Mouse (Mus musculus) liver, embryonic 14.5 days (tissue): ENCODE data around the gene Hyal2. TPM values are rescaled to one million over a fixed set of nuclear protein-coding genes. Genes with fewer than 3 reads are reported as not detected.

Experiments
- ATAC-seq: fragments of 200-750 bp; cut with Nextera tagmentation; 2 replicates; pipeline ENCODE4 v1.8.0; 2017; ENCODE audit warnings: moderate number of reproducible peaks, mild to moderate bottlenecking, moderate library complexity; ENCODE audit not compliant: insufficient read depth
- DNase-seq, 3 experiments: peaks; one replicate each; pipeline ENCODE4 v3.0.0-alpha.2; 2012 to 2013; ENCODE audit warnings: low read depth in 3 of 3, low spot score in 3 of 3
- H3K27ac ChIP-seq: fragments of 300-500 bp; sonication (generic); 2 replicates; pipeline ENCODE4 v1.5.1; 2014; ENCODE audit warnings: moderate library complexity, mild to moderate bottlenecking, control low read depth, inconsistent platforms
- H3K27me3 ChIP-seq: fragments of 300-500 bp; sonication (generic); 2 replicates; pipeline ENCODE4 v1.6.1; 2014; ENCODE audit warnings: mild to moderate bottlenecking, low read length, moderate library complexity; ENCODE audit not compliant: control insufficient read depth, insufficient read depth
- H3K36me3 ChIP-seq: fragments of 300-500 bp; sonication (generic); replicated peaks from 2 replicates; pipeline ENCODE4 v1.6.1; 2014; ENCODE audit warnings: low read depth; ENCODE audit not compliant: control insufficient read depth, insufficient read depth
- H3K4me1 ChIP-seq, 2 experiments: fragments of 200-500 bp in 1 of 2; fragments of 300-500 bp in 1 of 2; sonication (generic) in 1 of 2; replicated peaks; 2 replicates each; pipeline ENCODE4 v1.6.1; 2012 to 2014; ENCODE audit warnings: antibody characterized with exemption in 1 of 2, inconsistent platforms in 1 of 2, low read length in 1 of 2; ENCODE audit not compliant: control insufficient read depth in 2 of 2, insufficient read depth in 2 of 2
- H3K4me2 ChIP-seq: fragments of 300-500 bp; sonication (generic); 2 replicates; pipeline ENCODE4 v1.6.1; 2014; ENCODE audit warnings: low read depth, mild to moderate bottlenecking, control low read depth, moderate library complexity
- H3K4me3 ChIP-seq, 2 experiments: fragments of 200-500 bp in 1 of 2; fragments of 300-500 bp in 1 of 2; sonication (generic) in 1 of 2; 2 replicates each; pipeline ENCODE4 v1.5.1; 2012 to 2014; ENCODE audit warnings: low read depth in 2 of 2, low read length in 2 of 2, mild to moderate bottlenecking in 2 of 2, control low read depth in 1 of 2, inconsistent platforms in 1 of 2, moderate library complexity in 1 of 2; ENCODE audit not compliant: insufficient read depth in 1 of 2
- H3K9ac ChIP-seq: fragments of 300-500 bp; sonication (generic); replicated peaks from 2 replicates; pipeline ENCODE4 v1.6.1; 2014; ENCODE audit warnings: mild to moderate bottlenecking, control low read depth, moderate library complexity
- H3K9me3 ChIP-seq: fragments of 300-500 bp; sonication (generic); 2 replicates; pipeline ENCODE4 v1.6.1; 2016; ENCODE audit warnings: low read length, mixed read lengths; ENCODE audit not compliant: control insufficient read depth
- CTCF ChIP-seq: IDR thresholded peaks from 2 replicates; pipeline ENCODE4 v1.5.1; 2016; ENCODE audit warnings: antibody characterized with exemption, low read depth, control low read depth
- EP300 ChIP-seq: IDR thresholded peaks from 2 replicates; pipeline ENCODE4 v1.6.1; 2016; ENCODE audit warnings: antibody characterized with exemption, low read depth
- WGBS: fragments of 180-500 bp; shearing (Covaris S2); extraction: QIAGEN DNeasy Blood & Tissue Kit; methylation state at CpG from one replicate; pipeline ENCODE4 v1.1.7; 2014; ENCODE audit not compliant: insufficient replicate concordance; 5-methylcytosine and 5-hydroxymethylcytosine counted together
- polyA plus RNA-seq, 2 experiments: library from polyadenylated mRNA; depleted of rRNA in 1 of 2; stranded (reverse) in 1 of 2; unstranded in 1 of 2; fragments of >200 nt; fragmentation: Nextera tagmentation in 1 of 2; extraction: Ambion mirVana in 1 of 2; gene quantifications; 2 replicates each; pipeline versions ENCODE4 v1.2.1 to v1.2.3; 2012 to 2014

Gene Hyal2
- polyA plus RNA-seq, 2 experiments: 19.9 to 47.0 TPM

DNA sequence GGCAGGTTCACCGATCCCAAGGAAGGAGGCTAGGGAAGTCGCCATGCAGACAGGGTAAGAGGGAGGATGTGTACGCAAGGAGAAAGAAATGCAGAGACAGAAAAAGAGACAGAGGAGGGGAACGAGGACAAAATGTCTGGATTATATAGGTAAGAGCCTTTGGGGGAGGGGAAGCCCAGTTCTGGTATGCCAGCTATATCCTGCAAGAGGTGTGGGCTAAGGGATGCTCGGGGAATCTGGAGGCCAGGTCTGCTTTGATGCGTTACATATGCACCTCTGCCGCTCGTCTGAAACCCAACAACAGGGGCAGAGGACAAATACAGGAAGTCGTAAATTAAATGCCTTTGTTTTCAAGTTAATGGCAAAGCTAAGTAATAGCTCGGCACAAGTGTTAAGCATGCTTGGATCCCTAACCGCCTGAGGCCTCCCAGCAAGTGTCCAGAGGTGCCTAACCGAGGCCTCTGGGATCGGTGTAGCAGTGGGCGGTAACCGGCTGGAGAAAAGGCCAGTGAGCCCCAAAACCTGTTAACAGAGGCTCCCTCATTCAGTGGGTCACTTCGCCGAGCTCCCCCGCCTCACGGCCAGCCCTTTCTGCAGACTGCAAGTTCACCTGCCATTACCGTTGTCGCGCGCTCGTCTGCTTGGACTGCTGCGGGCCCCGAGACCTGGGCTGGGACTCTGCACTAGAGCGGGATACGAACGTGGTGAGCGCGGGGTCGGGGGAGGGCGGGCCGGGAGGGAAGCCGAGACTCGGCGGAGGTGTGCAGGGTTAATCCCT, 14.0 kb upstream of the Hyal2 start:
- no peaks in the 10 kb centered on the region for H3K9me3 ChIP-seq
- ATAC-seq (peak; percentile 49), DNase-seq (no peak)
- peaks cover 35 to 42% of the 10 kb centered on the region in 2 experiments for H3K4me1 ChIP-seq
- peak overlapping the region; percentile 90 for H3K4me2 ChIP-seq
- peak overlapping the region; percentile 27 for H3K27ac ChIP-seq
- peak overlapping the region; percentile 57 to 83 for H3K4me3 ChIP-seq
- H3K36me3 ChIP-seq: peaks cover 21% of the 10 kb centered on the region
- peak overlapping the region; percentile 75 for H3K9ac ChIP-seq
- TF ChIP-seq CTCF (no peak), EP300 (no peak)
- 5% methylated on average over 37 of the region's 37 CpGs for WGBS
- H3K27me3 ChIP-seq: peaks cover 3% of the 10 kb centered on the region; the same call in 1 of the 2 replicates

DNA sequence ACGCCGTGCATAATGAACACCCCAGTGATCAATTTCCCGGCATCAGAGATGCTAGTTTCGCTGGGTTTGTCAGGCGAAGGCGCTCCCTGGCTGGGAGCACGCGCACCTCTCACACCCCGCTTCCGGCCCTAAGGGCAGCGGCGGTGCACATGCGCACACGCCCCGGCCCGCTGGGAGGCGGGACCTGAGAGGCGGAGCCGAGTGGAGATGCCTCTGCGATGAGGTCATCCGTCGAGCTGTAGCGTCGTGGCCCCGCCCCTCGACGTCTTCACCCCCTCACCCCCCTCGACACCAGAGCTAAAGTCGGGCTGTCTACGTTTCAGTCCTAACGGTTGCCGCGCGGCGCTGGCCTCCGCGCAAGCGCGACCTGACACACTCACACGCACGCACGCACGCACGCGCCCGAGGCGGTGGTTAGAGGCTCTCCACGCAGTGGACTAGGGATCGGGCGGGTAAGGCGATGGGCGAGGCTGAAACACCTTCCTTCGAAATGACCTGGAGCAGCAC, 13.4 kb upstream of the Hyal2 start:
- Histone ChIP-seq H3K36me3 (peaks cover 27% of the 10 kb centered on the region), H3K4me1 (peaks cover 35 to 42% of the 10 kb centered on the region in 2 experiments), H3K9me3 (no peaks in the 10 kb centered on the region), H3K27ac (peak overlapping the region; percentile 79), H3K4me3 (peak overlapping the region; percentile 74 to 83), H3K27me3 (peaks cover 3% of the 10 kb centered on the region; the same call in 1 of the 2 replicates), H3K4me2 (peak overlapping the region; percentile 90), H3K9ac (peak overlapping the region; percentile 87)
- ATAC-seq (peak; percentile 89), DNase-seq (peak; percentile 93 to 96 (median 95))
- TF ChIP-seq CTCF (no peak; the same call in 1 of the 2 replicates), EP300 (no peak)
- WGBS: under 1% methylated on average over 53 of the region's 53 CpGs

DNA sequence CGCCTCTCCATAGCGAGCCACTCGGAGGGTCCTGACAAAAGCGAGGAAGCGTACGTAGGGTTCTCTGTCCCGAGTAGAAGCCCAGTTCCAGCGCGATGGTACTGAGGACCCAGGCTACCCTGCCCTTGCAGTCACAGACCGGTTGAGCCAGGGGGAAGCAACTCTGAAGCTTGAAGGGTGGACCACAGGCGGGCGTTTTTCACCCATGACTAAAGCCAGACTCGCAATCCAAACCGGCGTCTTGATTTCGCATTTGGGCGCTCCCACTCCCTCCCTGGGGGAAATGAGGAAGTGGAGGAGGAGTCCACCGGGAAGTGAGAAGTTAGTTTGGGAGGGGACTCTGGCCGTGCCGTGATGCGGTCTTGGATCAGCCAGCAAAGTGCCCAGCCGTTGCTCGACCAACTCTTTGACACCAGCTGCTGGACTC, 12.7 kb upstream of the Hyal2 start:
- peak overlapping the region; percentile 87 for H3K9ac ChIP-seq
- H3K4me3 ChIP-seq: peak overlapping the region; percentile 74 to 83
- H3K27ac ChIP-seq: peak overlapping the region; percentile 79
- peaks cover 35 to 42% of the 10 kb centered on the region in 2 experiments for H3K4me1 ChIP-seq
- 0% methylated on average over 23 of the region's 23 CpGs for WGBS
- DNase-seq (no peak), ATAC-seq (peak; percentile 10)
- peak overlapping the region; percentile 90 for H3K4me2 ChIP-seq
- no peaks in the 10 kb centered on the region for H3K9me3 ChIP-seq
- peaks cover 3% of the 10 kb centered on the region; the same call in 1 of the 2 replicates for H3K27me3 ChIP-seq
- H3K36me3 ChIP-seq: peaks cover 34% of the 10 kb centered on the region
- no peak for TF ChIP-seq EP300
- TF ChIP-seq CTCF: no peak

DNA sequence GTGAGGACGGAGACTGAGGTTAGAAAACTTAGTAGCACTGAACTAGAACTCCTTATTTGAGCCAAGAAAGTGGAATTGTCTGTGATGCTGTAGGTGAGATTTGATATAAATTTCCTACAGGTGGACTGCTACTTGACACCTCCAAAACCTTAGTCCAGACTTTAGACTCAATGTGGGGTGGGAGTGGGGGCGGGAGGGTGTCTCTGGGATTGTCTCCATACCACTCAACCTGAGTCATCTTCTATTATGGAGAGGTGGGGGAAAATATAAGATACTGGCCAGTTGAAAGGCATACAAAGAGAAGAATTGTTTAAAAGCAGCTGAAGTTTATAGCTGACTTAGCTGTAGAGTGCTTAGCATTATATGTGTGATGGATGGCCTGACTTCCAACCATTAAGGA, 12.0 kb upstream of the Hyal2 start:
- H3K4me2 ChIP-seq: peak overlapping the region; percentile 90
- no peak for DNase-seq
- no peak for ATAC-seq
- H3K9me3 ChIP-seq: no peaks in the 10 kb centered on the region
- peaks cover 39% of the 10 kb centered on the region for H3K36me3 ChIP-seq
- H3K27me3 ChIP-seq: peaks cover 1% of the 10 kb centered on the region; the same call in 1 of the 2 replicates
- H3K9ac ChIP-seq: peak overlapping the region; percentile 87
- H3K27ac ChIP-seq: peak overlapping the region; percentile 79
- 26% methylated on average over 2 of the region's 2 CpGs for WGBS
- peak overlapping the region; percentile 74 to 83 for H3K4me3 ChIP-seq
- TF ChIP-seq EP300: no peak
- TF ChIP-seq CTCF: no peak
- H3K4me1 ChIP-seq: peaks cover 35 to 41% of the 10 kb centered on the region in 2 experiments

GRCm38 (mm10) chr9:107556346-107556745, 11.4 kb upstream of the Hyal2 start:
- DNase-seq: no peak
- Histone ChIP-seq H3K9me3 (no peaks in the 10 kb centered on the region), H3K36me3 (peaks cover 46% of the 10 kb centered on the region)

More at GRCm38 (mm10) chr9:107556346-107556745, 11.4 kb upstream of the Hyal2 start:
- Histone ChIP-seq H3K27me3 (no peaks in the 10 kb centered on the region; the same call in 1 of the 2 replicates), H3K4me1 (peaks cover 31 to 36% of the 10 kb centered on the region in 2 experiments), H3K27ac (peak overlapping the region; percentile 37; the same call in 1 of the 2 replicates), H3K4me2 (peak overlapping the region; percentile 90), H3K4me3 (peak overlapping the region in 1 of 2 experiments; percentile 83; a peak in 3 of 4 replicates), H3K9ac (peak overlapping the region; percentile 87)
- WGBS: 37% methylated on average over 3 of the region's 3 CpGs
- ATAC-seq: no peak
- TF ChIP-seq EP300 (no peak), CTCF (no peak)
